Mouse (Mus musculus): ENCODE results near the gene Gm4175.
"Not testable (repeated sequence)": the region's sequence is repeated elsewhere in the genome, so short reads cannot be mapped to it uniquely, and the experiment has no call there.

Gene Gm4175

DNA sequence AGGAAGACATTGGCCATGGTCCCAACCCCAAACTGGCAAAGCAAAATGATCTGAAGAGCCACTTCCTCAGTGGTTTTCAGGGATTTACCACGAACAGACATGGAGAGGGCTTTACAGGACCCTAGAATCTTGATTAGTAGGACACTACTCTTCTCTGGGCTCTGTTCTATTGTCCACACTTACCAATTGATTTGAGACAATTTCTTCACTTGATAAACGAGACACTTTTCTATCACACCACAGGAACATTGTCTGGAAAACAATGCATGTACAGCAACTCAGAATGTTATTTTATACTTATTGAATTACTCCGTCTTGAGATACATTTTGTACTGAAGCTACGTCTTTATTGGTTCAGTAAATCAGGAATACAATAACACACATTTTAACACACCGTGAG is at the start of gene Gm4175:
Gene Gm4175 (minus strand): TSS at position 101 of the 400 bp plus-strand sequence.
- DNase-seq = not testable (repeated sequence)

DNA sequence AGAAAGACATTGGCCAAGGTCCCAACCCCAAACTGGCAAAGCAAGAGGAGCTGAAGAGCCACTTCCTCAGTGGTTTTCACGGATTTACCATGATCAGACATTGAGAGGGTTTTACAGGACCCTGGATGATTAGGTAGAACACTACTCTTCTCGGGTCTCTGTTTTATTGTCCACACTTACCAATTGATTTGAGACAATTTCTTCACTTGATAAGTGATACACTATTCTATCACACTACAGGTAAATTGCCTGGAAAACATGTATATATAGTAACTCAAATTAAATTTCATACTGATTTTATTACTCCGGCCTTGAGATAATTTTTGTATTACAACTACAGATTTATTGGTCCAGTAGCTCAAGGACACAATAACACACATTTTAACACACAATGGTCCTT is 35.4 kb upstream of the Gm4175 start, which contains the start of gene Gm4177:
Gene Gm4177 (minus strand): TSS at position 101 of the 400 bp plus-strand sequence.
- not testable (repeated sequence) for DNase-seq

All from spleen, adult 18-20 months (tissue).